Mouse (Mus musculus) embryonic facial prominence, embryonic 14.5 days (tissue): Measurements from ENCODE around the gene H2afx. TPM values are rescaled to one million over a fixed set of nuclear protein-coding genes. Genes with fewer than 3 reads are reported as not detected.
"Not testable (repeated sequence)": the region's sequence is repeated elsewhere in the genome, so short reads cannot be mapped to it uniquely, and the experiment has no call there.

Experiments used
- ATAC-seq: fragments of 200-750 bp; cut with Nextera tagmentation; 2 replicates; pipeline ENCODE4 v1.8.0; 2017; ENCODE audit warnings: low read depth, moderate number of reproducible peaks, moderate TSS enrichment
- DNase-seq: peaks from one replicate; pipeline ENCODE4 v3.0.0-alpha.2; 2015; ENCODE audit warnings: low spot score
- H3K27ac ChIP-seq: fragments of 300-500 bp; sonication (generic); replicated peaks from 2 replicates; pipeline ENCODE4 v1.5.1; 2014; ENCODE audit warnings: low read depth, mild to moderate bottlenecking, low read length, moderate library complexity
- H3K27me3 ChIP-seq: fragments of 300-500 bp; sonication (generic); replicated peaks from 2 replicates; pipeline ENCODE4 v1.6.1; 2014; ENCODE audit warnings: low read length; ENCODE audit not compliant: control insufficient read depth, insufficient read depth
- H3K36me3 ChIP-seq: fragments of 300-500 bp; sonication (generic); 2 replicates; pipeline ENCODE4 v1.6.1; 2014; ENCODE audit warnings: low read length, mixed read lengths; ENCODE audit not compliant: control insufficient read depth, insufficient read depth
- H3K4me1 ChIP-seq: fragments of 300-500 bp; sonication (generic); 2 replicates; pipeline ENCODE4 v1.6.1; 2014; ENCODE audit warnings: antibody characterized with exemption, low read length; ENCODE audit not compliant: control insufficient read depth, insufficient read depth
- H3K4me2 ChIP-seq: fragments of 300-500 bp; sonication (generic); 2 replicates; pipeline ENCODE4 v1.6.1; 2014; ENCODE audit warnings: low read depth, mild to moderate bottlenecking, low read length, moderate library complexity, mixed read lengths
- H3K4me3 ChIP-seq: fragments of 300-500 bp; sonication (generic); 2 replicates; pipeline ENCODE4 v1.5.1; 2014; ENCODE audit warnings: low read depth, mild to moderate bottlenecking, low read length
- H3K9ac ChIP-seq: fragments of 300-500 bp; sonication (generic); 2 replicates; pipeline ENCODE4 v1.6.1; 2014; ENCODE audit warnings: low read depth, mild to moderate bottlenecking, low read length, moderate library complexity, mixed read lengths
- H3K9me3 ChIP-seq: fragments of 300-500 bp; sonication (generic); 2 replicates; pipeline ENCODE4 v1.6.1; 2016; ENCODE audit warnings: low read length; ENCODE audit not compliant: control insufficient read depth
- WGBS: fragments of 180-500 bp; shearing (Covaris S2); extraction: QIAGEN DNeasy Blood & Tissue Kit; methylation state at CpG from one replicate; pipeline ENCODE4 v1.1.7; 2014; 5-methylcytosine and 5-hydroxymethylcytosine counted together
- polyA plus RNA-seq: library from polyadenylated mRNA; unstranded; fragments of >200 nt; fragmentation: Nextera tagmentation; extraction: Ambion mirVana; gene quantifications from 2 replicates; pipeline ENCODE4 v1.2.1, GENCODE M21; 2014

The H2afx gene
- polyA plus RNA-seq, 1 experiment from 2014 or later = 202 TPM

DNA sequence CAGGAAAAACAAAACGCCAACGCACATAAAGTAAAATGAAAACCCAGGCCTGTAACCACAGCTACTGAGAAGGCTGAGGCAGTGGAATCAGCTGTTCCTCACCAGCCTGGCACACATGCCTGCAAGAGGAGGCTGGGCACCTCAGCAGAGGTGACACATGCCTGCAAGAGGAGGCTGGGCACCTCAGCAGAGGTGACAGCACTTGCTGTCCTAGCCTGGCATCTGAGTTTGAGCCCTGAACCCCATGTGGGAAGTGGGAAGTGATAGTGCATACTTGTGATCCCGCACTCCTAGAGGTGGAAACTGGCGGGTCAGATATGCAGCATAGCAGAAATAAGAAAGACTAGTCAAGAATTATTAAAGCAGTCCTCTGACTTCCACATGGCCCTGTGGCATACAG is 16.9 kb downstream of the H2afx start:
- H3K9me3 ChIP-seq = no peaks in the 10 kb centered on the region
- H3K27me3 ChIP-seq = no peaks in the 10 kb centered on the region
- H3K4me3 ChIP-seq = no peak overlapping the region
- H3K4me2 ChIP-seq = no peak overlapping the region
- no peak overlapping the region for H3K9ac ChIP-seq
- no peak for ATAC-seq
- H3K4me1 ChIP-seq = no peaks in the 10 kb centered on the region
- no peak overlapping the region for H3K27ac ChIP-seq
- WGBS = 91% methylated on average over 4 of the region's 4 CpGs
- no peak for DNase-seq
- peaks cover 97% of the 10 kb centered on the region for H3K36me3 ChIP-seq

DNA sequence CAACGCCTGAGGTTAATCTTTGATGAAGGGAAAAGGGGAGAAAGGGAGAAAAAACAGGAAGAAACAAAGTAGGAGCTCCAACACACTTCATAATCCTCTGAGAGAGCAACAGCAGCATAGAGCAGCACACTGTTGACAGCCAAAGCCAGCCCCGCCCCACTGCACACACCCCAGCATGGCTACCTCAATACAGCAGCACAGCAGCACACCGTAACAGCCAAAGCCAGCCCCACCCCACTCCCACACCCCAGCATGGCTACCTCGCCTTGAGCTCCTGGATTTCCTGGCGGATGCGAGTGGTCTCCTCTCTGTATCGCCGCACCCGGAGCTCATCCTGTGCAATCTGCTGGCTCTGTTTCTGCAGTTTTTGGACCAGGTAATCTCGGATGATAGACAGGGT is 17.8 kb downstream of the H2afx start:
- peaks cover 97% of the 10 kb centered on the region for H3K36me3 ChIP-seq
- WGBS = 94% methylated on average over 9 of the region's 10 CpGs
- H3K9me3 ChIP-seq = no peaks in the 10 kb centered on the region
- H3K27ac ChIP-seq = no peak overlapping the region
- H3K4me1 ChIP-seq = no peaks in the 10 kb centered on the region
- no peak for ATAC-seq
- H3K9ac ChIP-seq = no peak overlapping the region
- no peak overlapping the region for H3K4me2 ChIP-seq
- no peak overlapping the region for H3K4me3 ChIP-seq
- no peak for DNase-seq
- H3K27me3 ChIP-seq = no peaks in the 10 kb centered on the region

DNA sequence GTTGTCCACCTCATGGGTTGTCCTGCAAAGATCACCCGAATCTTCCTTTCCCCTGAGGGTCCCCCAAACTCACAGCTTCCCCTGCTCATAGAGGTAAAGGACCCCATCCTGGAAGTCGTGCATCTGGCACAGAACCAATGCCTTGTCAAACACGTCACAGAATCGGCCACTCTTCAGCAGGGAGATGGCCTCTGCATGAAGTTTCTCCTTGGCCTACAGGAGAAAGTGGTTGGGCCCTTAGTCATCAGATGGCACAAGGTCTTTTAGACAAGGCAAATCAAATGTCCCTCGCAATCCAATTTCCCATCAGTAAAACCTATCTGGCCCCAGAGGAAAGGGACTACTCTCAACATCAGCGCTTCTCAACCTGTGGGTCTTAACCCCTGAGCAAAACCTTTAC is 18.6 kb downstream of the H2afx start:
- H3K36me3 ChIP-seq = peaks cover 93% of the 10 kb centered on the region
- H3K4me1 ChIP-seq = no peaks in the 10 kb centered on the region
- H3K9me3 ChIP-seq = no peaks in the 10 kb centered on the region
- no peak overlapping the region for H3K27ac ChIP-seq
- ATAC-seq = no peak
- no peak overlapping the region for H3K9ac ChIP-seq
- no peak overlapping the region for H3K4me3 ChIP-seq
- H3K4me2 ChIP-seq = no peak overlapping the region
- no peak for DNase-seq
- 96% methylated on average over 6 of the region's 6 CpGs for WGBS
- no peaks in the 10 kb centered on the region for H3K27me3 ChIP-seq

DNA sequence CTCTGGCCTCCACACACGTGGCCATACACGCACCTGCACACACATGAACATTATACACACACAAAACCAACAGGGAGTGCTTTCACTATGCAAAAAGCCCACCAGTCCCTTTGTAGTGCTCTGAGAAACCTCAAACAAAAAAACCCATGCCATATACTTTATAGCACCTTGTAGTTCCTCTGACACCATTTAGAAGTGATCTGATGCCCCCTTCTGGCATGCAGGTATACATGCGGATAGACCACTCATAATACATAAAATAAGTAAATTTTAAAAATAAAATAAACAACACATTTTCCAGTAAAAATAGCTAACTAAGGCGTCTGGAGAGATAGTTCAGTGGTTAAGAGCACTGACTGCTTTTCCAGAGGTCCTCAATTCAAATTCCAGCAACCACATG is 22.7 kb downstream of the H2afx start:
- Histone ChIP-seq H3K4me1 (peaks cover 5% of the 10 kb centered on the region; the same call in 1 of the 2 replicates), H3K36me3 (peaks cover 70% of the 10 kb centered on the region), H3K27me3 (no peaks in the 10 kb centered on the region), H3K4me2 (no peak overlapping the region), H3K27ac (no peak overlapping the region), H3K4me3 (no peak overlapping the region), H3K9me3 (no peaks in the 10 kb centered on the region), H3K9ac (no peak overlapping the region)
- 82% methylated on average over 4 of the region's 4 CpGs for WGBS
- ATAC-seq = no peak
- peak; percentile 66 for DNase-seq

DNA sequence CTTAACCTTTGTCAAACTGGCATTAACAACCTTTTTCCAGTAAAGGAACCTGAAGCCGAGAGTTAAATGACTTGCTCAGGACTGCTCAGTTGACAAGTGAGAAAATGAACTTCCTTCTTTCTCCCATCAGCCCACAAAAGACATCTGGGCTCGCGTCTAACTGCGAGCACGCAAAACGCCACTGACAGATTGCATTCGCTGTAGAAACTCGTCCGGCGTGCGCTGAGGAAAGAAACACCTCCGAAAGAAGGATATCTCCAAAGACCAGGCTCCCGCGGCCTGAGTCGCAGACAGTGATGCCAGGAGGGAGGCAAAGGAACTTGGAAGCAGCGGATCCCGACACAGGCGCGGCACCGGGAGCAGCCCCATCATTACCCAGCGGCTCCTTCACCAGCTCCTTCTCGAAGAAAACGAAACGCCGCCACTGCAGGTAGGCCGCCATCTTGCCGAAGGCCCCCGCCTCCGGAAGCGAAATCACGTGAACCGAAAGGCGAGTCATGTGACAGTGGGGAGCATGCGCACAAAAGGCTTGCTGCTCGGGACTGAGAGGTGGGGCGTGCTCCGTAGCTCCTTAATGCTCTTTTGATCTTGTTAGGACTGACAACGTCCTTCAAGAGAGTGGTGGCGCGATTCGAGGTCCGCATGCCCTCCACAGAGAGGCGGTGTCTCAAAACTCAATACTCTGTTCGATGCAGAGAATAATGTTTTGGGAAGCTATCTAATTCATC is 26.9 kb downstream of the H2afx start, which contains the start of gene Vps11:
Gene Vps11 (minus strand): TSS at position 481 of the 728 bp plus-strand sequence.
- under 1% methylated on average over 41 of the region's 44 CpGs for WGBS
- Histone ChIP-seq H3K9ac (peak within 1 kb of the TSS; percentile 90), H3K27ac (peak within 1 kb of the TSS; percentile 73), H3K4me2 (peak within 1 kb of the TSS; percentile 59), H3K4me1 (peaks cover 5% of the 10 kb centered on the region; the same call in 1 of the 2 replicates), H3K4me3 (peak within 1 kb of the TSS; percentile 91), H3K9me3 (no peaks in the 10 kb centered on the region), H3K27me3 (no peaks in the 10 kb centered on the region), H3K36me3 (peaks cover 29% of the 10 kb centered on the region)
- ATAC-seq (peak; percentile 94), DNase-seq (peak; percentile 98)

DNA sequence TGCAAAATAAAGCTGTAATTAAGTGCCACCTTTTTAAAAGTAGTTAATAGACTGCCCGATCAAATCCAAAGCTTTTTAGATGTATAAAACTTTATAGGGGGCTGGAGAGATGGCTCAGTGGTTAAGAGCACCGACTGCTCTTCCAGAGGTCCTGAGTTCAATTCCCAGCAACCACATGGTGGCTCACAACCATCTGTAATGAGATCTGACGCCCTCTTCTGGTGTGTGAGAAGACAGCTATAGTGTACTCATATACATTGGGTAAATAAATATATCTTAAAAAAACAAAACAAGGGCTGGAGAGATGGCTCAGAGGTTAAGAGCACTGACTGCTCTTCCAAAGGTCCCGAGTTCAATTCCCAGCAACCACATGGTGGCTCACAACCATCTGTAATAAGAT is 27.4 kb downstream of the H2afx start:
- H3K4me3 ChIP-seq = peak overlapping the region; percentile 91
- peak overlapping the region; percentile 61 for H3K27ac ChIP-seq
- H3K9ac ChIP-seq = peak overlapping the region; percentile 90
- H3K4me2 ChIP-seq = peak overlapping the region; percentile 59
- 48% methylated on average over 4 of the region's 4 CpGs for WGBS
- DNase-seq, ATAC-seq, H3K9me3 ChIP-seq, H3K4me1 ChIP-seq, H3K27me3 ChIP-seq: not testable (repeated sequence)
- H3K36me3 ChIP-seq = peaks cover 23% of the 10 kb centered on the region

DNA sequence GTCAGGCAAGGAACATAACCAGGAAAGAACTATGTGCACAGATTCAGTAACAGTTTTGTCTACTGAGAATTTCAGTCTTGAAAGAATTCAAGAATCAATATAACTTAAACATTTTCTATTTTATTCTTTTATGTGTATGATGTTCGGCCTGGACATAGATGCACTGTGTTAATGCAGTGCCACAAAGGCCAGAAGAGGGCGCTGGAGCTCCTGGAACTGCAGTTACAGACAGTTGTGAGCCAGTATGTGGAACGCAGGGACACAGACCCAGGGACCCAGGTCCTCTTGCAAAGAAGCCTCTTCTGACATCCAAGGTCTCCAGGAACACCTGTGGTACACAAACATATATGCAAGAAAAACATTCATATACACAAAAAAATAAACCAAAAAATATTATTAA is 30.0 kb downstream of the H2afx start:
- H3K4me1 ChIP-seq = peaks cover 5% of the 10 kb centered on the region; the same call in 1 of the 2 replicates
- H3K27ac ChIP-seq = no peak overlapping the region
- WGBS = 61% methylated on average over 3 of the region's 3 CpGs
- no peaks in the 10 kb centered on the region for H3K27me3 ChIP-seq
- no peak overlapping the region for H3K9ac ChIP-seq
- no peak overlapping the region for H3K4me3 ChIP-seq
- DNase-seq = no peak
- H3K9me3 ChIP-seq = no peaks in the 10 kb centered on the region
- peaks cover 5% of the 10 kb centered on the region for H3K36me3 ChIP-seq
- no peak for ATAC-seq
- H3K4me2 ChIP-seq = no peak overlapping the region

DNA sequence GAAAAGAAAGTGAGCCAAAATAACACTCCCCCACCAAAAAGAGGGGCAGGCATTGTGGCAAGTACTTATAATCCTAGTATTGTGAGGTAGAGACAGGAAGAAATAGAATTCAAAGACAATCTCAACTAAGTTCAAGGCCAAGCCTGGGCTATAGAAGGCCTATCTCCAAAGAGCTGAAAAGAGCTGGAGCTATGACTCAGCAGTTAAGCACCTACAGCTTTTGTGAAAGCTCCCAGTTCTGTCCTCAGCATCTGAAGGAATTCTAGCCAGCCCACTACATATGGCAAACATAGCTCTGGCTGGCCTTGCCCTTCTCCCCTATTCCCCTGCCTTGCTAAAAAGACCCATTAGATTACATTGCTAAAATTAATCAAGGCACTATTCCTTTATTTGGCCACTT is 38.9 kb downstream of the H2afx start:
- Histone ChIP-seq H3K4me2 (no peak overlapping the region), H3K27me3 (no peaks in the 10 kb centered on the region), H3K27ac (no peak overlapping the region), H3K9ac (no peak overlapping the region), H3K36me3 (no peaks in the 10 kb centered on the region), H3K4me1 (no peaks in the 10 kb centered on the region), H3K4me3 (no peak overlapping the region), H3K9me3 (no peaks in the 10 kb centered on the region)
- ATAC-seq = no peak
- DNase-seq = no peak

DNA sequence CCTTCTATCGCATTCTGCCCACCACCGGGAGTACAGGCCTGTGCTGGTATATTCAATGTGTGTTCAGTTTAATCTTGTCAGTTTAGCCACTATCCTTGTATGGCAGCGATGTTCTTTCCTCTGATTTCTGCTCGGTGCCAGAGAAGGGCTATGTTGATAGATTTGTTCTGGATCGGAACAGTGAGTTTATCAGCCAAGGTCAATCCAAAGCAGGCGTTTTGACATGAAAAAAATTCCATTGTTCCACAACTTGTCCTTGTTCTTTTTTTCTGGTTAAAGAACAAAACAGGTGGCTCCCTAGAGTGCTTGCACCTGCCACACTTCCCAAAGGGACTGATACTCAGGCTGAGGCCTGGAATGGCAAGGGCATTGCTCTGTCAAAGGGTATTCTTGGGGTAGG is 41.6 kb downstream of the H2afx start:
- H3K4me2 ChIP-seq = no peak overlapping the region
- no peak for DNase-seq
- no peaks in the 10 kb centered on the region for H3K9me3 ChIP-seq
- no peak overlapping the region for H3K27ac ChIP-seq
- ATAC-seq = no peak
- peaks cover 13% of the 10 kb centered on the region for H3K4me1 ChIP-seq
- whole genome bisulfite sequencing = 91% methylated on average over 6 of the region's 6 CpGs
- no peak overlapping the region for H3K9ac ChIP-seq
- H3K36me3 ChIP-seq = peaks cover 7% of the 10 kb centered on the region
- H3K4me3 ChIP-seq = no peak overlapping the region
- no peaks in the 10 kb centered on the region for H3K27me3 ChIP-seq
